Mouse (Mus musculus) right cerebral cortex, postnatal 36 days (tissue): ENCODE measurements around the gene Adamts3.
A peak's percentile ranks its signal among the peaks of the same experiment; 100 is the strongest.

ENCODE experiments used
- DNase-seq, 2 experiments: peaks; one replicate each; pipeline ENCODE4 v3.0.0; 2022; ENCODE audit warnings: low spot score in 2 of 2, mixed read lengths in 1 of 2

Gene Adamts3

DNA sequence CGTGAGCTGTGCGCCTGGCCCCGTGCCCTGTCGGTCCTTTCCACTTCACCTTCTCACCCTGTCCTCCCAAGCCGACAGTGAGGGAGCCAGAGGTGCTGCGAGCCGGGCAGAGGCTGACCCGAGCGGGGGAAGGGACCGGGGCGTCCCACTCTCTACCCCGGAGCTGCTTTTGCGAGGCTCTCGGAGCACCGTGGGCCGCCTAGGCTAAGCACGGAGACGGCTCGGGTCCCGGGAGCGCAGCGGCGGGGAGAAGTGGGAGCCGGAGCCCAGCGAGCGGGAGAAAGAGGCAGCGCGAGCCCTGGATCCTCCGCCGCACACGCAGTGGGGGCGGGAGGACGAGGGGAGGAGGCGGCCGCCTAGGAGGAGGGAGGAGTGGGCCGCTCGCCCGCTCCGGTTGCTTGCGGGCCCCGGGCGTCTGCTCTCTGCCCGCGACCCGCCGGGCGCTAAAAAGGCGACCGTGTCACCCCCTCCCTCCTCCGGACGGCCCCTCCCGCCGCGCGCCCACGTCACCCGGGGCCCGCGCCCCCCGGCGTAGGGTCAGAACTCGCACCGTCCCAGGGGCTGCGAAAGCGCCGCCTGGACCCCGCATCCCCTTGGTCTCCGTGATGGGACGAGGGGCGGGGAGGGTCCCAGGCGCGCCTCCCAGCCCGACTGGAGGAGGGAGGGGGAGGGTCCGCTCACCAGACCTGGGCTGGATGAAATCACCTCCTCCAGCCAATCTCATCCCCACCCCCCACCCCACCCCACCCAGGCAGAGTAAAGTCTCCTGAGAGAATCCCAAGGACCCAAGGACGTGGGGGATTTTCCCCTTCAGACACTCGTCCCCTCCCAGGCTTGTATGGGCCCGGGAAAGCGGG, at the start of gene Adamts3:
Adamts3 (minus strand) TSS at position 284 of the 857 bp plus-strand sequence.
- DNase-seq, result peak; percentile 35 to 37

- DNase-seq, result no peak
These were observed 48.4 kb upstream of the Adamts3 start for GRCm38 (mm10) chr5:89931511-89931910.

- no peak for DNase-seq
These were observed 29.2 kb upstream of the Adamts3 start for GRCm38 (mm10) chr5:89912359-89912758.

DNA sequence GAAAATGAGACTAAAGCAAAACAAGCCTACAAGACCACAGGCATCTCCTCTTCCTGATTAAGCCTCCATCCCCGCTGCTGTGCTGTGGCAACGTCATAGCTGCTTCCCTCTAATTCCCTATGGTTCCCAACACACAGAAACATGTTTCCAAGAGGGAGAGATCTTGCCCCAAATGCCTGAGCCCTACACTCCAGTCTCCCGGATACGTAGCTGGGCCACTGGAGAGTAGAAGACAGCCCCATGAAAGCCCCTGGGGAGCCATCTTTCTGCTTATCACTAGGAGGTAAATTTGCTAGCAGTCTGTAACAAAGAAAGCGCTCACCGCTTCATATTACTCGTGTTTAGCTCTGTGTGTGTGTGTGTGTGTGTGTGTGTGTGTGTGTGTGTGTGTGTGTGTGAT, 28.8 kb upstream of the Adamts3 start:
- no peak for DNase-seq

DNA sequence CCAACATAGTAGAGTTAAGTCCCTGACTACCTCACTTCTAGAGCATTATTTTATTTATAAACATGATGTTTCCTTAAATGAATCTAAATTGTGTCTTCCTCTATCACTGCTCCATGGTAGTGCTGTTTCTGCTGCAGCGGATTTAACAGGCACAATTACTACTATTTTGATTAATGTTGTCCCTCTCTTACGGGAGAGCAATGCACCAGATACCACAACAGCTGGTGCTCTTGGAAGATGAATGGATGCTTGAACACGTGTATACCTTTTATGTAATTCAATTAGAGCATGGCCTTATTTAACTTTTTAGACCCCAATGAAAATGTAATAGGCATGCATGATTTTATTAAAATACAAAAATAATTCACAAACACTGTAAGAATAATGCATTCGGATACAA, 28.4 kb upstream of the Adamts3 start:
- DNase-seq, result no peak

DNA sequence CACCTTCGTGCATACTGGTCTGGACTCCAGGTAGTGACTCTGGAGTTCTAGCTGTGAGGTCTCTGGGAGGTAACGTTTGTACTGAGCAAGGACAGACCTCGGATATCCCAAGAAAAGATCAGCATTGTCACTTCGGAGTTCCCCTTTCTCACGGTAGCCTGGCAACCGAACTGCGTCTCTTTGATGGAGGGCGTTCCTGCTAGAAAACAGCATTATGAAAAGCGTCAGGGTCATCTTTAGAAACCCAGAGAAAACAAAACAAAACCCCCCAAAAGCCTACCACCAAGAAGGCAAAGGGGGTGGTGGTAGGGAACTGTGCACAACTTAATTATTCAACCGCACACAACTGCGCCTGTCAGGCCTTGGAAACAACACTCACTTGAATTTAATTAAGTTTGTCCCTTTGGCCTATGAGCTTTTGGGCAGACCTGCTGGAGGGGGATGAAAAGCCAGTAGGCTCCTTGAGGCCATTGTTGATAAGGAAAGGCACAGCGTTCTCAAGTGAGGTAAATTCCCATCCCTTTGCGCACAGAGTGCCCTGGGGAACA, 23.8 kb upstream of the Adamts3 start:
- no peak for DNase-seq

GRCm38 (mm10) chr5:89901026-89901425, 17.9 kb upstream of the Adamts3 start:
- no peak for DNase-seq

DNA sequence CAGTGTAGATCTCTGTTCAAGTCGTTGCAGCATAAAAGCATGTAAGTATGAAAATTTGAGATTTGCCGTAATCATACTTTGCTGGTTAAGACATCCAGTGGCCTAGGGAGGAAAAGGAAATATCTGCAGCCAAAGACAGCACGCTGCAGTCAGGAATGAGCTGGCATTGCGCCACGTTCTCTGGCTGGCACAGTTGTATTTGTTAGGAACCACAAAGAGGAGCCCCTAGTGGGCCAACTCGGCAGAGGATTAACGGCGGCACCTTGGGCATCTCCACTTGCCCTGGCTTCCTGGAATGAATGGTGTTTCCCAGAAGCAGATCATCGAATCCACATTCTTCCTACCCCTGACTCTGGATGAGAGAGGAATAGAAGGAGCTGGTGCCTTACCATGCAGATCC, 14.4 kb upstream of the Adamts3 start:
- DNase-seq, result peak in 1 of 2 experiments; percentile 18

DNA sequence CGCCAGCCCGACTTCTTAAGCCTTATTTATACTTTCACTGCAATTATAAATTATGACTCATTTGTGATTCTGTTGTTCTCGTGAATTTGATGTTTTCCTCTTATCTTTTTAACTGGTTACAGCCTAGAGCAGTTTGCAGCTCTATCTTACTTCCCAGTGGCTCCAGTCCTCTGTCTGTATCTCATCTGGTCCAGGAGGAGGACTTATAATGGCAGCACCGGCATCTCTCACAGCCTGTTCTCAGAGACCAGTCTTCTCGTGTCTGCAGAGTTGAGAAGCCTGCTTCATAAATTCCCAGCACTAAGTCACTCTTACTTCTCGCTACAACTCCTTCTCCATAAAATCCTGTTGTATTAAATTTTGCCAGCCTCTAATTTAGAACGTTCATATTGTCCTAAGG, 12.4 kb upstream of the Adamts3 start:
- DNase-seq, result no peak

- no peak for DNase-seq
These were observed 1.9 kb upstream of the Adamts3 start for GRCm38 (mm10) chr5:89884991-89885390.

DNA sequence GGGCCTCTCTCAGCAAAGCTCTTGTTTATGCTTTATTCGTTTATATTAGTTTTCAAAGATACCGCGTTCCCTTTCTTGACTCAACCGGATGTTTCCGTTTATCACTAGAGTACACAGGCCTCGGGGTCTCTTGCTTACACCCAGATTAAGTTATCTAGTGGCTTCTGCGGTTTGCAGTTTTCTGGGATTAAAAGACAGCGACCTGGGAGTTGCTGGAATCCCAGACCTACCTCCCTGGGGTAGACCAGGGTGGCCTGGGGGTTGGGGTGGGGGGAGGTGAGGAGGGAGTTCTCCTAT, 722 bp upstream of the Adamts3 start:
- no peak for DNase-seq

- peak; percentile 27 to 36 for DNase-seq
These were observed 921 bp downstream of the Adamts3 start for GRCm38 (mm10) chr5:89882091-89882734.

DNA sequence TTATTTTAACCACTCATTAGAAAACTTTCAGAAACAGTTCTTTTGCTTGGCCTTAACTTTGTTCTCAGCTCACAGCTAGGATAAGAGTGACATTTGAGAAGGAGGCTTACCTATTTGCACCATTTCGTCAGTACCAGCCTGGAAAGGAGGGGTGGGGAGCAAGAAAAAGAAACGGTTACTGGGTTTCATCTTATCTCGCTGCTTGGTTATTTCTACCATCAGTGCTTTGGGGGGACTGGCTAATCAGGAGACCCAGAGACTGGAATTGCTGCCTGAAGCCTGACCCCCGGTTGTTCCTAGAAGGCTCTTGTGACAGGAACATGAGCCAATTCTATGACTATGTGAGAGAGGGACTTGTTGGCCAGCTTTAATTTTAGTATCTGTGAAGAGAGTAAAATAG, 1.7 kb downstream of the Adamts3 start:
- DNase-seq, result no peak

GRCm38 (mm10) chr5:89878866-89879392, 4.2 kb downstream of the Adamts3 start:
- DNase-seq, result no peak

- no peak for DNase-seq
These were observed 10.5 kb downstream of the Adamts3 start for GRCm38 (mm10) chr5:89872661-89873060.

- DNase-seq, result no peak
These were observed 23.5 kb downstream of the Adamts3 start for GRCm38 (mm10) chr5:89859603-89860002.

DNA sequence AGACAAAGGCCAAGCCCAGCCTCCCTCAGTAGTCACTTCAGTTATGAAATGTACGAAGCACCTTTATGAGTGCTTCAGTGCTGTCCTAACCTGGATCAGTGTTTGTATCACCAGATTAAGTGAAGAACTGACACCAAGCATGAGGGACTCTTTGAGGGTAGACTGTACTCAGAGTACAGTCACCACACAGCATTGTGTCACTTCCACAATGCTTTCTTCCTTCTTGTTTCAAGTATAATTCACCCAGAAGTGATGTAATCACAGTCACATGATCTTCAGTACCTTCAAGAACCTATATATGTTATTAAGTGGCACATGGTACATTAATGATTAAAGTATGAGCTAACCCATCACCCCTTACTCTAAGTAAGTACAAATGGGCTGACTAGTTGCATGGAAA, 24.3 kb downstream of the Adamts3 start:
- no peak for DNase-seq

GRCm38 (mm10) chr5:89846551-89846950, 36.6 kb downstream of the Adamts3 start:
- peak; percentile 20 to 34 for DNase-seq

GRCm38 (mm10) chr5:89844354-89844753, 38.8 kb downstream of the Adamts3 start:
- no peak for DNase-seq

DNA sequence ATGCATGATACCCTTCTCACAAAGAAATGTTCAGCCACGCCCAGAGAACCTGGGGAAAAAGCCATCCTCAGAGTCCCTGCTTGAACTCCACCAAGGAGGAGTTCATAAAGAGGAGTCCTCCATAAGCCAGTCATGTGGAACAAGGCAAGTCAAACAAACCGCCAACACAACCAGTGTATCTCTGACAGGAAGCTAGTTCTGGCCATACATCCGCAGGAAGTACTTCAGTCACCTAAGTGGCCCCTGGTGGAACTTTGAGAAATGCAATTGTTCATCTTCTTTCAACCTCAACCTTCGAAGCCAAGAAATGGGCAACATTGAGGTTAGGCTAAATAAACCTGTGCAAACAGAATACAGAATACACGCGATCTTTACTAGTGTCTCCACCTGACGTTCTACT, 39.7 kb downstream of the Adamts3 start:
- DNase-seq, result no peak

DNA sequence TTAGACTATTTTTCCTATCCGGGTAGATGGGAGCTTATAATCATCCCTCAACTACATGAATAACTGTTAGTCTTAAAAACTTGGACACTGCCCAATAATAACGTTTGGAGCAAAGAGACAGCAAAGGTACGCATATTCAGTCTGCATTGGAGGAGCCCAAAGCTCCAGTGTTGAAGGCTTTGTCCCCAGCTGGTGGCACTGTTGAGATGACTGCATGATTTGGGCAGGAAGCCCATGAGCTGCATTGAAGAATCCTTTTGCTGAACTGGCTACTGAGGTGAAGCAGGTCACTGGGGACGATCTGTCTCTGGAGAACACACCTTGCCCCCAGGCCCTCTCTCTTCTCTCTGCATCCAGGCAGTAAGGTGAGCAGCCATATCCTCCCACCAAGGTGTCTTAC, 43.5 kb downstream of the Adamts3 start:
- DNase-seq, result peak in 1 of 2 experiments; percentile 26

DNA sequence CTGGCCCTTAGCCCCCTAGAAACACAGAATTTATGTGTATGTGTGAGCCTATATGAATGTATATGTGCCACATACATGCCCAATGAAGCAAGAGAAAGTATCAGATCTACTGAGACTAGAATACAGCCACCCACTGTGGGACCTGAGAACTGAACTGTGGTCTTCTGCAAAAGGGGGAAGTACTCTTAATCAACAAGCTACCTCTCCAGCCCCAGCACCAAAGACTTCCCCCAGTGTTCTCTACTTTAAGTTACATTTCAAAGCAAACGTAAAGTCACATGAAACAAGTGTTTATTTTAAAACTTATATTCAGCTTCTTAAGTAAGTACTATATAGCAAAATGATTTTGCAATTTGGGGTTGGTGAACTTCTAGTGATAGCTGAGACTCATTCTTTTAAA, 62.0 kb downstream of the Adamts3 start:
- no peak for DNase-seq

GRCm38 (mm10) chr5:89819531-89819930, 63.6 kb downstream of the Adamts3 start:
- no peak for DNase-seq
